Mouse (Mus musculus) midbrain, embryonic 14.5 days (tissue): ENCODE measurements around the gene Natd1. TPM values are rescaled to one million over a fixed set of nuclear protein-coding genes. Genes with fewer than 3 reads are reported as not detected.

Experiments
- ATAC-seq: fragments of 200-750 bp; cut with Nextera tagmentation; 2 replicates; pipeline ENCODE4 v1.8.0; 2017; ENCODE audit warnings: moderate number of reproducible peaks, moderate library complexity; ENCODE audit not compliant: low FRiP score, low TSS enrichment
- DNase-seq: peaks from one replicate; pipeline ENCODE4 v3.0.0-alpha.2; 2015
- H3K27ac ChIP-seq: fragments of 300-500 bp; sonication (generic); replicated peaks from 2 replicates; pipeline ENCODE4 v1.5.1; 2014; ENCODE audit warnings: mild to moderate bottlenecking, low read depth, low read length, moderate library complexity
- H3K27me3 ChIP-seq: fragments of 300-500 bp; sonication (generic); 2 replicates; pipeline ENCODE4 v1.6.1; 2014; ENCODE audit warnings: low read length, control low read depth, mixed read lengths; ENCODE audit not compliant: control insufficient read depth, insufficient read depth
- H3K36me3 ChIP-seq: fragments of 300-500 bp; sonication (generic); 2 replicates; pipeline ENCODE4 v1.6.1; 2014; ENCODE audit warnings: low read length, control low read depth; ENCODE audit not compliant: control insufficient read depth, insufficient read depth
- H3K4me1 ChIP-seq: fragments of 300-500 bp; sonication (generic); 2 replicates; pipeline ENCODE4 v1.6.1; 2014; ENCODE audit warnings: mild to moderate bottlenecking, antibody characterized with exemption, low read length, control low read depth; ENCODE audit not compliant: control insufficient read depth, insufficient read depth
- H3K4me2 ChIP-seq: fragments of 300-500 bp; sonication (generic); 2 replicates; pipeline ENCODE4 v1.6.1; 2014; ENCODE audit warnings: mild to moderate bottlenecking, low read length, moderate library complexity
- H3K4me3 ChIP-seq: fragments of 300-500 bp; sonication (generic); replicated peaks from 2 replicates; pipeline ENCODE4 v1.5.1; 2014; ENCODE audit warnings: low read depth, low read length
- H3K9ac ChIP-seq: fragments of 300-500 bp; sonication (generic); replicated peaks from 2 replicates; pipeline ENCODE4 v1.6.1; 2014; ENCODE audit warnings: mild to moderate bottlenecking, low read length, moderate library complexity
- H3K9me3 ChIP-seq: fragments of 300-500 bp; sonication (generic); 2 replicates; pipeline ENCODE4 v1.6.1; 2016; ENCODE audit warnings: low read length, control low read depth, mixed read lengths; ENCODE audit not compliant: control insufficient read depth
- WGBS: fragments of 180-500 bp; shearing (Covaris S2); extraction: QIAGEN DNeasy Blood & Tissue Kit; methylation state at CpG from one replicate; pipeline ENCODE4 v1.1.7; 2014; 5-methylcytosine and 5-hydroxymethylcytosine counted together
- polyA plus RNA-seq: library from polyadenylated mRNA; unstranded; fragments of >200 nt; fragmentation: Nextera tagmentation; extraction: Ambion mirVana; gene quantifications from 2 replicates; pipeline ENCODE4 v1.2.1, GENCODE M21; 2014

Natd1 gene
- polyA plus RNA-seq, 1 experiment from 2014 or later = 42.2 TPM

- Histone ChIP-seq H3K4me2 (no peak overlapping the region), H3K27me3 (no peaks in the 10 kb centered on the region), H3K36me3 (peaks cover 26% of the 10 kb centered on the region), H3K4me1 (peaks cover 17% of the 10 kb centered on the region), H3K9ac (no peak overlapping the region), H3K4me3 (no peak overlapping the region), H3K27ac (no peak overlapping the region), H3K9me3 (no peaks in the 10 kb centered on the region)
- WGBS = 88% methylated on average over 1 of the region's 1 CpGs
- no peak for ATAC-seq
- DNase-seq = no peak
These were observed 4.9 kb downstream of the Natd1 start for GRCm38 (mm10) chr11:60909626-60910025.

- Histone ChIP-seq H3K4me3 (no peak overlapping the region), H3K9me3 (no peaks in the 10 kb centered on the region), H3K27me3 (no peaks in the 10 kb centered on the region), H3K9ac (no peak overlapping the region), H3K4me1 (peaks cover 13% of the 10 kb centered on the region), H3K4me2 (no peak overlapping the region), H3K27ac (no peak overlapping the region), H3K36me3 (peaks cover 42% of the 10 kb centered on the region)
- 70% methylated on average over 3 of the region's 3 CpGs for WGBS
- DNase-seq (no peak), ATAC-seq (no peak)
These were observed 6.5 kb downstream of the Natd1 start for GRCm38 (mm10) chr11:60908073-60908472.

GRCm38 (mm10) chr11:60906449-60906848 is 8.1 kb downstream of the Natd1 start:
- Histone ChIP-seq H3K4me2 (no peak overlapping the region), H3K4me3 (no peak overlapping the region), H3K27ac (no peak overlapping the region), H3K9me3 (no peaks in the 10 kb centered on the region), H3K9ac (no peak overlapping the region), H3K27me3 (no peaks in the 10 kb centered on the region), H3K36me3 (peaks cover 44% of the 10 kb centered on the region), H3K4me1 (0 out of 2 replicates have a peak, but pooled peaks cover under 1% of the 10 kb centered on the region)
- WGBS = 84% methylated on average over 4 of the region's 4 CpGs
- DNase-seq (no peak), ATAC-seq (no peak)

- DNase-seq = no peak
- Histone ChIP-seq H3K9ac (no peak overlapping the region), H3K27me3 (no peaks in the 10 kb centered on the region), H3K4me1 (no peaks in the 10 kb centered on the region), H3K27ac (no peak overlapping the region), H3K36me3 (peaks cover 44% of the 10 kb centered on the region), H3K4me2 (no peak overlapping the region), H3K9me3 (no peaks in the 10 kb centered on the region), H3K4me3 (no peak overlapping the region)
- no peak for ATAC-seq
- 96% methylated on average over 10 of the region's 10 CpGs for whole genome bisulfite sequencing
These were observed 9.0 kb downstream of the Natd1 start for GRCm38 (mm10) chr11:60905407-60906120.

GRCm38 (mm10) chr11:60903661-60904061 is 10.9 kb downstream of the Natd1 start:
- no peaks in the 10 kb centered on the region for H3K27me3 ChIP-seq
- H3K36me3 ChIP-seq = peaks cover 41% of the 10 kb centered on the region
- H3K4me1 ChIP-seq = no peaks in the 10 kb centered on the region
- H3K4me2 ChIP-seq = no peak overlapping the region
- no peak for ATAC-seq
- H3K4me3 ChIP-seq = no peak overlapping the region
- DNase-seq = no peak
- no peaks in the 10 kb centered on the region for H3K9me3 ChIP-seq
- no peak overlapping the region for H3K9ac ChIP-seq
- H3K27ac ChIP-seq = no peak overlapping the region
- 91% methylated on average over 6 of the region's 6 CpGs for WGBS

GRCm38 (mm10) chr11:60902486-60902885 is 12.1 kb downstream of the Natd1 start:
- no peak overlapping the region for H3K4me3 ChIP-seq
- H3K27me3 ChIP-seq = no peaks in the 10 kb centered on the region
- WGBS = 89% methylated on average over 4 of the region's 4 CpGs
- no peak for ATAC-seq
- H3K4me1 ChIP-seq = no peaks in the 10 kb centered on the region
- H3K36me3 ChIP-seq = peaks cover 41% of the 10 kb centered on the region
- H3K4me2 ChIP-seq = no peak overlapping the region
- DNase-seq = no peak
- no peak overlapping the region for H3K9ac ChIP-seq
- H3K9me3 ChIP-seq = no peaks in the 10 kb centered on the region
- H3K27ac ChIP-seq = no peak overlapping the region

GRCm38 (mm10) chr11:60902001-60902400 is 12.5 kb downstream of the Natd1 start:
- no peak for ATAC-seq
- Histone ChIP-seq H3K36me3 (peaks cover 41% of the 10 kb centered on the region), H3K27ac (no peak overlapping the region), H3K4me2 (no peak overlapping the region), H3K9me3 (no peaks in the 10 kb centered on the region), H3K27me3 (no peaks in the 10 kb centered on the region), H3K4me3 (no peak overlapping the region), H3K9ac (no peak overlapping the region), H3K4me1 (no peaks in the 10 kb centered on the region)
- 94% methylated on average over 7 of the region's 7 CpGs for WGBS
- no peak for DNase-seq

GRCm38 (mm10) chr11:60895915-60896314 is 18.6 kb downstream of the Natd1 start:
- no peak overlapping the region for H3K4me2 ChIP-seq
- no peak for DNase-seq

GRCm38 (mm10) chr11:60890744-60891143 is 23.8 kb downstream of the Natd1 start:
- Histone ChIP-seq H3K4me1 (no peaks in the 10 kb centered on the region), H3K4me3 (no peak overlapping the region), H3K27ac (no peak overlapping the region), H3K9me3 (no peaks in the 10 kb centered on the region), H3K27me3 (no peaks in the 10 kb centered on the region), H3K36me3 (no peaks in the 10 kb centered on the region), H3K4me2 (no peak overlapping the region), H3K9ac (no peak overlapping the region)
- ATAC-seq (no peak), DNase-seq (no peak)
- 55% methylated on average over 3 of the region's 3 CpGs for WGBS

More at GRCm38 (mm10) chr11:60895915-60896314, 18.6 kb downstream of the Natd1 start:
- H3K27ac ChIP-seq = no peak overlapping the region
- ATAC-seq = no peak
- H3K4me3 ChIP-seq = no peak overlapping the region
- no peaks in the 10 kb centered on the region for H3K4me1 ChIP-seq
- no peaks in the 10 kb centered on the region for H3K36me3 ChIP-seq
- 42% methylated on average over 4 of the region's 4 CpGs for WGBS
- H3K9me3 ChIP-seq = no peaks in the 10 kb centered on the region
- no peaks in the 10 kb centered on the region for H3K27me3 ChIP-seq
- H3K9ac ChIP-seq = no peak overlapping the region
